Mouse (Mus musculus) limb, embryonic 11.5 days (tissue): ENCODE measurements at regions not wholly inside any gene's neighbourhood (a gene's known extent, or its start where the extent isn't known, plus 50 kb on each side); places are given as distances from the start of the nearest gene placed in this dataset.

ENCODE experiments used
- ATAC-seq: fragments of 200-750 bp; cut with Nextera tagmentation; 2 replicates; pipeline ENCODE4 v1.8.0; 2017; ENCODE audit warnings: low read depth; ENCODE audit not compliant: insufficient number of reproducible peaks, low FRiP score, low TSS enrichment
- DNase-seq: peaks from one replicate; pipeline ENCODE4 v3.0.0-alpha.2; 2015; ENCODE audit warnings: low spot score
- H3K27ac ChIP-seq: fragments of 300-500 bp; sonication (generic); replicated peaks from 2 replicates; pipeline ENCODE4 v1.5.1; 2014; ENCODE audit warnings: low read depth, mild to moderate bottlenecking, low read length
- H3K27me3 ChIP-seq: fragments of 300-500 bp; sonication (generic); 2 replicates; pipeline ENCODE4 v1.6.1; 2014; ENCODE audit warnings: mild to moderate bottlenecking, low read length, mixed read lengths; ENCODE audit not compliant: control insufficient read depth, insufficient read depth
- H3K36me3 ChIP-seq: fragments of 300-500 bp; sonication (generic); 2 replicates; pipeline ENCODE4 v1.6.1; 2014; ENCODE audit warnings: mild to moderate bottlenecking, low read length, moderate library complexity, mixed read lengths; ENCODE audit not compliant: control insufficient read depth, insufficient read depth
- H3K4me1 ChIP-seq: fragments of 300-500 bp; sonication (generic); 2 replicates; pipeline ENCODE4 v1.6.1; 2014; ENCODE audit warnings: low read length, mixed read lengths; ENCODE audit not compliant: control insufficient read depth, insufficient read depth
- H3K4me2 ChIP-seq: fragments of 300-500 bp; sonication (generic); 2 replicates; pipeline ENCODE4 v1.6.1; 2014; ENCODE audit warnings: low read depth, mild to moderate bottlenecking, moderate library complexity; ENCODE audit not compliant: severe bottlenecking
- H3K4me3 ChIP-seq: fragments of 300-500 bp; sonication (generic); 2 replicates; pipeline ENCODE4 v1.5.1; 2014; ENCODE audit warnings: low read depth, low read length
- H3K9ac ChIP-seq: fragments of 300-500 bp; sonication (generic); 2 replicates; pipeline ENCODE4 v1.6.1; 2014; ENCODE audit warnings: mild to moderate bottlenecking, low read length
- H3K9me3 ChIP-seq: fragments of 300-500 bp; sonication (generic); 2 replicates; pipeline ENCODE4 v1.6.1; 2016; ENCODE audit warnings: low read length; ENCODE audit not compliant: control insufficient read depth
- WGBS: fragments of 180-500 bp; shearing (Covaris S2); extraction: QIAGEN DNeasy Blood & Tissue Kit; methylation state at CpG from one replicate; pipeline ENCODE4 v1.1.7; 2014; 5-methylcytosine and 5-hydroxymethylcytosine counted together

DNA sequence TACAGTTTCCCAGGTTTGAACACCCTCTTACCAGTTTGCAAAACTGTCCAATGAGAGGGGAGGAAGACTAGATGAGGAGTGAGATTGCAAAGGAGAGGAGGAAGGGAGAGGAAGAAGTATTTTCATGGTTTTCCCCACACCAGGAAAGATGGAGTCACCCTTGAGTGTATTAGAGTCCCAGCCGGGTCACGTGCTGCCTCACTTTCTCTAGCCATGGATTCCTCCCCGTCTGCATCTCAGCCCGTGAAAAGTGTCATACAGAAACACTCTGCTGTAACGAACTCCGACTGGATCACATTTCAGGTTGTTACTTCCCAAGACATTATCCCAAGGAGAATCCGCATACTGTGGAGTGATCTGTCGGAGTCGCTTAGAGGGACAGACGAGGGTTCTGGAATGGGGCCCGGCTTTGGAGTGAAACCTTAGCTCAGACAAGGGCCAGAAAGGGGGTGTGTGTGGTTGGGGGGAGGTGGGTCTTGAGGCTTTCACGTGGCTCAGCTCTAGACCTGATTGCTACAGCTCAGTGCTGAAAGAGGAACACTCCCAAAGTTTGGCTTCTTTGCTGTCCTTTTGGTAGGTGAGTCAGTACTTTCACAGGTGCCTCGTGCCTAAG, 75.3 kb upstream of the Smim23 start:
- 43% methylated on average over 13 of the region's 13 CpGs for WGBS
- ATAC-seq (peak; percentile 58; the same call in 1 of the 2 replicates), DNase-seq (no peak)
- Histone ChIP-seq H3K4me2 (no peak overlapping the region), H3K36me3 (no peaks in the 10 kb centered on the region), H3K4me3 (no peak overlapping the region), H3K27ac (peak overlapping the region; percentile 61; the same call in 1 of the 2 replicates), H3K9me3 (no peaks in the 10 kb centered on the region), H3K9ac (no peak overlapping the region), H3K4me1 (peaks cover 38% of the 10 kb centered on the region), H3K27me3 (no peaks in the 10 kb centered on the region)

DNA sequence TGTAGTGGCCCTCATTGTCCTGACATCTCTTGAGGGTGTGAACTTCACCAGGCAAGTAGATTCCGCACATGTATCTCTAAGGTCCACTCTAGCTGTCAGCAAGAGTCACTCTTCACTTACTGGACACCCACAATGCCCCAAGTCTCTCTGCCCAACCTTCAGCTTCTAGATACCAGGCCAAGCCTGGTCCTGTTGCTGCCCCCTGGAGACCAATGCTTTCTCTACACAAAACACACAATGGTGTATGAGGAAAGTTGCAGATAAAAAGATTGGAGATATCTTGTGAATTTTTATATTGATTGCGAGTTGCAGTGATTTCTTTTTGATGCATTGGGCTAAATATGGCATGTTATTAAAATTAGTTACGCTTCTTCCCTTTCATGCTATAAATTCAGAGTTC, 71.0 kb upstream of the Smim23 start:
- Histone ChIP-seq H3K27me3 (no peaks in the 10 kb centered on the region), H3K9ac (no peak overlapping the region), H3K4me2 (no peak overlapping the region), H3K4me1 (peaks cover 21% of the 10 kb centered on the region), H3K9me3 (no peaks in the 10 kb centered on the region), H3K27ac (no peak overlapping the region), H3K4me3 (no peak overlapping the region), H3K36me3 (no peaks in the 10 kb centered on the region)
- ATAC-seq: no peak
- no peak for DNase-seq
- WGBS: 83% methylated on average over 3 of the region's 3 CpGs

DNA sequence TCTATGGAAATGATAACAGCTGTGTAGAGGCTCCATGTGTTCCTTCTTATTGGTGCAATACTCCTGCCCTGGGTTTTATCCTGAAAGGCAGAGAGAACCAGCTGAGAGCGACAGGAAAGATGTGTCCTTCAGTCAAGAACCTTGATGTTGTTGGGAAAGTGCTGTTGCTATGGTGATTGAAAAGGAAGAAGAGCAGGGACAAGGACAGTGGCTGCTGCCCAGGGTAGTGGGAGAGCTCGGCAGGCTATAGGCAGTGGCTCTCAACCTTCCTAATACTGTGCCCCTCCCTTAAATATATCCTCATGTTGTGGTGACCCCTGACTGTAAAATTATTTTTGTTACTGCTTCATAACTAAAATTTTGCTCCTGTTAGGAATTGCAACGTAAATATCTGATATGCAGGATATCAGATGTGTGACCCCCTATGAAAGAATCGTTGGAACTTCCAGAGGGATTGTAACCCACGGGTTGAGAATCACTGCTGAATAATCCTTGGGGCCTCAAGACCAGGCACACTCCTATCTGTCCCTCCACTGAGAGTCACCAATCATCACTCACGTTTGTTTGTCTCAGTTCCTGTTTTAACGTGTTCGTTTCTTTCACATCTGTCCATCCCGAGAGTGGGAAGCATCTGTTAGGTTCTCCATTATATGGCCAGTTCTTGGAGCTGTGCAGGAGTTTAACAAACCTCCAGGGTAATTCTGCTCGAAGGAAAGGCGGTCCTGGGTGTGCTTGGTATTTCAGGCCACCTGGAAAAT, 68.9 kb upstream of the Smim23 start:
- Histone ChIP-seq H3K4me3 (no peak overlapping the region), H3K27ac (no peak overlapping the region; the same call in 1 of the 2 replicates), H3K36me3 (no peaks in the 10 kb centered on the region), H3K9me3 (no peaks in the 10 kb centered on the region), H3K27me3 (no peaks in the 10 kb centered on the region), H3K4me2 (no peak overlapping the region), H3K9ac (no peak overlapping the region), H3K4me1 (peaks cover 6% of the 10 kb centered on the region)
- WGBS: 60% methylated on average over 11 of the region's 11 CpGs
- ATAC-seq (no peak), DNase-seq (no peak)

DNA sequence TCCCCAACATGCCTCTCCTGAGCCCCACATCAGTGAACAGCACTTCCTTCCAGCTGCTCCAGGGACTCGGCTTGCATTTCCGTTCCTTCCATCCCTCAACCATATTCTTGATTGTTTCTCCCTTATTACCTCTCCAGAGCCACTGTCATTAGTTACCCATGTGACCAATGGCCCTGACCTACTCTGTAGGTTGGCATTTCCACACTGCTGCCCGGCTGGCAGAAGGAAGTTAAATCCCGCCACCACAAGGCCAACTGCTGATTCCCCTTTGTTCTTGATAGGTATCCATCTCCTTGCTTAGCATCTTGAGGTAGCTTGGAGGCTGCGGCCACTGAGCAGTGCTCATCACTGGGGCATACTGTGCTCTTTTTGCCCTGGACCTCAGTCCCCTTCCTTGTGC, 68.1 kb upstream of the Smim23 start:
- Histone ChIP-seq H3K9me3 (no peaks in the 10 kb centered on the region), H3K4me3 (no peak overlapping the region), H3K4me2 (no peak overlapping the region), H3K27me3 (no peaks in the 10 kb centered on the region), H3K27ac (no peak overlapping the region), H3K36me3 (no peaks in the 10 kb centered on the region), H3K9ac (no peak overlapping the region), H3K4me1 (peaks cover 3% of the 10 kb centered on the region; the same call in 1 of the 2 replicates)
- DNase-seq: no peak
- WGBS: 92% methylated on average over 5 of the region's 5 CpGs
- ATAC-seq: no peak

DNA sequence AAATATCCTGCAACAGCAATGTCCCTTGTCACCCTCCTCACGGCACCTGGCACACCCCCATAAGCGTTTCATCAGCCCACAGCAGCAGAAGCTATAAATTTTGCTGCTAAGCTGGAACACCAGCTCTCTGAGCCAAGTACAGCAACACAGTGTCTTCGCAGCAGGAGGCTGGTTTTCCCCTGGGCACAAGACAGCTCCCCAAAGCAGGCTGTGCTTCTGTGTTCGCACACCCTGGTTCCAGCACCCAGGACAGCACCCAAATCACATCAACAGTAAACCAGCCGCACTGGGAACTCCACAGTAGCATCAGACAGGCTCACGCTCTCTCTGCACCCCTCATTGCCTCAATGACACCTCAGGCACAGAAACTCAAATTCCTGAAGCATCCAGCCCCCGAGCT, 64.8 kb upstream of the Smim23 start:
- DNase-seq: peak; percentile 65
- no peak for ATAC-seq
- WGBS: 23% methylated on average over 7 of the region's 7 CpGs
- Histone ChIP-seq H3K4me2 (no peak overlapping the region), H3K36me3 (no peaks in the 10 kb centered on the region), H3K9me3 (no peaks in the 10 kb centered on the region), H3K4me3 (no peak overlapping the region), H3K4me1 (peaks cover 3% of the 10 kb centered on the region; the same call in 1 of the 2 replicates), H3K9ac (no peak overlapping the region), H3K27me3 (no peaks in the 10 kb centered on the region), H3K27ac (no peak overlapping the region)

DNA sequence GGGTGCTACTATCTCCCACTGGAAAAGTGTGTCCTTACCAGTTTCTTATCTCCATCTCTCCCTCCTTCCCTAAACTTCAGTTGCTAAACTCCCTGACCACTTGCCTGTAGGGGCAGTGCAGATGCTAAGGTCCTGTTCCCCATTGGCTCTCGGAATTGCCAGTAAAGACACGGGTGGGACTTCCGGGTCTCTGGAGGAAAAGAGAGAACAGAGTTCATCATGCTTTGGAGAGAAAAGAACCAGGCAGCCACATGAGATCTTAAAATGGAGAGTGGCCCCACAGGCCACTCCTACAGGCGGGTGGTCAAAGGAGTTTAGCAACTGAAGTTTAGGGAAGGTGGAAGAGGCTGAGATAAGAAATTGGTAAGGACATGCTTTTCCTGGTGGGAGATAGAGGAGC, 60.3 kb upstream of the Smim23 start:
- no peak for DNase-seq
- Histone ChIP-seq H3K36me3 (no peaks in the 10 kb centered on the region), H3K9me3 (no peaks in the 10 kb centered on the region), H3K4me1 (peaks cover 6% of the 10 kb centered on the region), H3K4me2 (no peak overlapping the region), H3K9ac (no peak overlapping the region), H3K4me3 (no peak overlapping the region), H3K27me3 (no peaks in the 10 kb centered on the region), H3K27ac (no peak overlapping the region)
- no peak for ATAC-seq
- WGBS: 77% methylated on average over 4 of the region's 4 CpGs

DNA sequence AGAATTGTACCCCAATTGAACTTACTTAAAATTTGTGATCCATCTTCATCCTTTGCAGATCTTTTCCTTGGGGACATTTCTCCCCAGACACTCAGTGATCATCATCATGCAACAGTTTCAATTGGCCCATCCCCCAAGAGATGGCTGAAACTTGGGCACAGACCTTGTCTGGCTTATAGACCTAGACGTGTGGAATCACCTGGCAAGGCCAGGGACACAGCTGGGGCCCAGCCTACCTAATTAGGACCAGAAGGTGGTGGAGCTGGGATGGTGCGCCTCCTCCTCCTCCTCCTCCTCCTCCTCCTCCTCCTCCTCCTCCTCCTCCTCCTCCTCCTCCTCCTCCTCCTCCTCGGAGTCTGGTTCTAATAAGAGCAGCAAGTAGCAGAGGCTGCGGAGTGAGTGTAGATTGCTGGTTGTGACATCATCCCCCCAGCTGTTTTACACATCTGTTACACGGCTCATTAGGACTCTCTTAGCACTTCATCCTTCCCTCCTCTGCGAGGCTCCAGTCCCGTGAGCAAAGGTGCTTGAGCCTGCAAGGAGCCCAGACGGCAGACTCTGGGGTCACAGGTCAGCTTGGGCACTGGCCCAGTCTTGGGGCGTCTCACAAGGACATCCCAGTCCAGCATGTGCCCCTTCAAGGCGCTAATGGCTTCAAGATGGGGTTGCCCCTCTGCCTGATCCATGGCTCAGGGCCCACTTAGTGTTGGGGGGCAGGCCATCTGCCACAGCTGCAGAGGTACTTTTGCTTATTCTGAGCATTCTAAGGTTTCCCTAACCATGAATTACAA, 58.9 kb upstream of the Smim23 start:
- DNase-seq (peak; percentile 83), ATAC-seq (peak; percentile 90)
- peaks cover 3% of the 10 kb centered on the region; the same call in 1 of the 2 replicates for H3K4me1 ChIP-seq
- no peaks in the 10 kb centered on the region for H3K36me3 ChIP-seq
- H3K27ac ChIP-seq: peak overlapping the region; percentile 38; the same call in 1 of the 2 replicates
- H3K4me2 ChIP-seq: no peak overlapping the region
- H3K9ac ChIP-seq: no peak overlapping the region
- H3K4me3 ChIP-seq: no peak overlapping the region
- no peaks in the 10 kb centered on the region for H3K9me3 ChIP-seq
- H3K27me3 ChIP-seq: no peaks in the 10 kb centered on the region
- 11% methylated on average over 9 of the region's 10 CpGs for WGBS

DNA sequence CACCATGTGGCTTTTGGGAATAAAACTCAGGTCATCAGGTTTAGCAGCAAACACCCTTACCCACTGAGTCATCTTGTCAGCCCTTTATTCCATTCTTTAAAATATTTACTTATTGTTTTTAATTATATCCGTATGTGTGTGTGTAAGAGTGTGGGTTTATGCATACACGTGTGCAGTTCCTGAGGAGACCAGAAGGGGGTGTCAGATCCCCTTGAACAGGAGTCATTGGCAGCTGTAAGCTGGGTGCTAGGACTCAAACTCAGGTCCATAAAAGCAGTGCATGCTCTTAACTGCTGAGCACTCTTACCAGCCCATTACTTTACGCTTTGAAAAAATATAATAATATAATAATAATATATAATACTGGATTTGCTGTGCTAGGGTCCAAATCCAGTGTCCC, 54.6 kb upstream of the Smim23 start:
- Histone ChIP-seq H3K9me3 (no peaks in the 10 kb centered on the region), H3K27me3 (no peaks in the 10 kb centered on the region), H3K9ac (no peak overlapping the region), H3K4me2 (no peak overlapping the region), H3K4me3 (no peak overlapping the region), H3K4me1 (peaks cover 3% of the 10 kb centered on the region; the same call in 1 of the 2 replicates), H3K27ac (no peak overlapping the region), H3K36me3 (no peaks in the 10 kb centered on the region)
- no peak for ATAC-seq
- 93% methylated on average over 3 of the region's 3 CpGs for WGBS
- no peak for DNase-seq
